Mouse (Mus musculus) left cerebral cortex, postnatal 25 days (tissue): ENCODE measurements at regions not wholly inside any gene's neighbourhood (a gene's known extent, or its start where the extent isn't known, plus 50 kb on each side); places are given as distances from the start of the nearest gene placed in this dataset.

Source experiments
- DNase-seq, 2 experiments: peaks; one replicate each; pipeline ENCODE4 v3.0.0; 2022; ENCODE audit warnings: low spot score in 2 of 2, mixed read lengths in 1 of 2
- intact Hi-C: fragments of 180-260 bp; cut with DNase I; formaldehyde crosslinking; loops from one replicate; pipeline ENCODE4 v1.15.1; 2025

DNA sequence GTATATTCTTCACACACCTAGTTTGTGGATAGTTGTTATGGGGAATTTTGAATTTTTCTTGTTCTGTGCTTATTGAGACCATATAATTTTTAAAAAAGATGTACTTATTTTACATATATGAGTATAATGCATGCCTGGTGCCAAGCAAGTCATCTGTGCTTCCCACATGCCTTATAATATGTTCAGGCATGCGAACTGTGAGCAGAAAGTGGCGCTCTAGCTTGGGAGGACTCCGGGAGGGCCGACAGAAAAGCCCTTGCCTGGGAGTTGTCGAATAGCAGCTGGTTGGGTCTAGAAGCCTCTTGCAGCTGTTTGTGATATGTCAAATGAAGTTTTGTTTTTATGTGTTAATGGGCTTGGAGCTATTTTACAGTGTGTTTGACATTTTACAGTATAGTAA is 323.8 kb downstream of the Slc4a3 start:
- peak in 1 of 2 experiments; percentile 15 for DNase-seq
- intact Hi-C loops = loop anchor here (10.0 kb wide), 1 partner anchor 615 kb away; no protein-coding TSS in a partner anchor

DNA sequence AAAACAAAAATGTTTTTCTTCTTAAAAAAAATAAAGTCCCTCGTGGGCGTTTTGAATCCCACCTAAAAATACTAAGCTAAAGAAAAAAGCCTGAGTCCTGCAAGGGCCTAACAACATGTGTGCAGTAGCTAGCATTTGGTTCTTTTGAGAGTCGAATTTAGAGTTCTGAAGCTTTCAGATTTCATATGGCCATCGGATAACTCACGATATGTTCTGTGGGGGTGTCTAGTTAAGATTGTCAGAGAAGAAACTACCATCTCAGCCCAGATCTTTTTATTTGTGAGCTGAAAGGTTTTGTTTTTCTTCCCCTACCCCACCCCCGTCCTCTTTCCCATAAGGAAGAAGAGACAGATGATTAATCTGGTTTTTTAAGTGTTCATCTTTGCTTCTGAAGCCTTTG is 327.8 kb downstream of the Slc4a3 start:
- DNase-seq = peak in 1 of 2 experiments; percentile 72
- intact Hi-C loops = loop anchor here (10.0 kb wide), 1 partner anchor 611 kb away; no protein-coding TSS in a partner anchor

DNA sequence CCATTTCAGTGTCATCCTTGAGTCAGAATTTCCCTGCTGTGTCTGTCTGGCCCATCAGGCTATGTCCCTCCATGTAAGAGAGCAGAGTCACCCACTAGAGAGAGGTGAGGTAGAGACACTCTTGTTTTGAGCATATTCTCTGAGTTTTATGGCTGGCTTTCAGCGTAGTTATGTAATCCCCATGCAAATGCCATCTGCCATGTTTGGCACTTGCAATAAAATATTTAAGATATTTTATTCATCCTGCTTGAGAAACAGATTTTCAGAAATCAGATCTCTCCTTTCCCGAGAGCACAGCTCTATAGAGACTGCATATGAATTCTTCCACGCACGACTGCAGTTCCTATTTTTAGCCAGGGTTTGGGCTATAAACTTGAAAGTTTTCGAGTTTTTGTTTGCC is 331.1 kb downstream of the Slc4a3 start:
- intact Hi-C loops = loop anchor here (10.0 kb wide), 1 partner anchor 608 kb away; no protein-coding TSS in a partner anchor

DNA sequence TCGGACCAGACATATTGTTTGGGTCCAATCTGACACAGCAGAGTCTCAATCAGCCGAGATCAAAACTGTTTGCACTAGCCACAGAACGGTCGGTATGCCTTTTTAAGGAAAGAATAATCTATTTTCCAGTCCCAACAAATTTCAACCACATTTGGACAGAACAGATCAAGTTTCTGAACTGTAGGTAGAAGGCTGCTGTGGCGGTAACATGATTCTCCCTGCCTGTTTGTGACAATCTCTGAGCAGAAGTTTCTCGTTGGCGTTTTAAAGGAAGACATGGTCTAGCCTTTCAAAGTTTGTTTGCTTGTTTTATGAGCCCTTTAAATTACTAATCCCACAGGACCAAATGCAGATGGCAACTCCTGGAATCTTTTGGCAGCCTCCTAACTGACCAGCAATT is 339.6 kb downstream of the Slc4a3 start:
- intact Hi-C loops = no loop called here
- DNase-seq = no peak

More for the DNA sequence above, 331.1 kb downstream of the Slc4a3 start:
- peak; percentile 47 to 89 for DNase-seq

DNA sequence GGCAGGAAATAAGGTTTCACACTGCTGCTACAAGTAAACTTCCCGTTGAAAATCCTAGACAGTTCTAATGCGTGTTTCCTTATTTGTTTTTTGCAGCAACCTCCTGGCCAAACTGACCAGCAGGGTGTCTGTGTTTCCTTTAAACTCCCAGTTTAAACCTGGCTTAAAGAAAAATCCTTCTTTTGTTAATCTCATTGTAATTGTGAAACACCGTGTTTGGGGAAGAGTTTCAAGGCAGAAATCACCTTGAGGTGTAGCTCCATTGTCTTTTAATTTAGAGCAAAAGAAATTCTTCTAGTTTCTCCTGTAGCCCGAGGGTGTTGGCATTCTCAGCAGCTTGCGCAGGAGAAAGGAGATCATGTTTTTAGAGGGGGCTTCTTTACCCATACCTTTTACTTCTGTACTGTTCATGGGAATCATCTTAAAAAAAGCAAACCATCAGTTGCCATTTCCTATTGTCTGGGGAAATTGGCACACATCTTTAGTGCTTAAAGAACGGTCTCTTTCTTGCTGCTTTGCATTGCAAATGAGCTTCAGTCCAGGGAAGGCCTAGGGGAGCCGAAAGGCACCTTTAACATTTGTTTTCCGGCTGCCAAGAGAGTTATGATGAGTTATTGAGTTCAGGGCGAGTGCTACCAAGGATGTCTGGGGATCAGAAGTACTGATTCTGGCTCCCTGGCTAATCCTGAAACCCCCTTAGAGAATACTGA is 342.6 kb downstream of the Slc4a3 start:
- DNase-seq = no peak
- intact Hi-C loops = no loop called here

DNA sequence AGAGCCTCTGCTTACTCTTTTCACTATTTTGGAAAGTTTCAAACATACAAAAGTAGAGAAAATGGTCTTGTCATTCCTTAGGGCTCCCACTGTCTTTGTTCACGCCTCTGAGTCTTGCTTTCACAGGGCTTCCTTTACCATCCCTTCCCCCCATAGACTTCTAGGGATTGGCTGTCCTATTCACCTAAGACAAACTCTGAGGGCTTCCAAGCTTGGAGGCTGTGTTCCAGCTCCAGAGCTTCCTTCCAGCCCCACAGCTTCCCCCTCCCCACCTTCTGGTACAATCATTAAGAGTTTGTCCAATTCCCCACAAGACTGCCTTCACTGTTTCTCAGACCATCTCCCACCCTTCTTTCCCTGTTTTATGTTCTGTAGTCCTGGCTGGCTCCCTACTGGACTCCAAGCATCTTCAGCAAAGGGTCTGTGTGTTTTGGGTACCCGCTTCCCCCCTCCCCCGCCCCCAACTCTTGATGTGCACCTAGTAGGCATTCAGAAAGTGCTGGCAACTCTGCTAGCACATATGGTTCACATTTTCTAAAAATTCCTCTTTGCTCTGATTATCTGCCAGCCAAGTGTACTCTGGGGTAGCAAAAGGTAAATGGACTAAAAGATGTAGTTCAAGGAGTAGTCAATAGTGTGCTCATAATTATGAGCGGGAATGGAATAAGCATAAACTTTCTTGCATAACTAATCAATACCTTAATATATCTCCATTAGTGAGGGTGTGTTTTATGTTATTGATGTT is 344.0 kb downstream of the Slc4a3 start:
- intact Hi-C loops = no loop called here
- DNase-seq = no peak

DNA sequence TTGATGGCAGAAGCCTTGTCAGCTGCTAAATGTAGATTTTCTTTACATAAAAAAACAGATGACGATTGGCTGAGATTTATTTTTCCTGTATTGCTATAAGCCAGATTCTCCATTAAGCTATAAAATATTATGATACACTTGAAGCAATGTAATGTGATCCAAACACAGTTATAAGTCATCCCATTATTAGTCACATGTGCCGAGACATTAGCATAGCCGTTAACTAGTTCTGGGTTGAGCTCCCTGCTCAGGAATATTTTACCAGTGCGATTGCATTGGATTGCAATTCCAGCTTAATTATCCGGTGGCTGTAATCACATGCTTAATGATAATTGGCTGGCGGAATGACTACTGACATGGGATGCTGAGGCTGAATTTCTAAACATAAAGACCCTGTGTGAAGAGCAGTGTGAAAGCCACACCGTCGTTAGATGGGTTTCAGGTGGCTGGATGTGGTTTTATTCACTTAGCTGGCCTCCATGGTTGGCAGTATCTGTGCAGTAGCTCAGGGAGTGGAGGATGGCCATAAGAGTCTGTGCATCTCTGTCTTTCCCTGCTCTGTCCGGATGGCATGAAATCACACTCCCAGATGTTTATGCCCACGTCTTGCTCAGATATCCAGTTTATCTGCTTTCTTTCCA is 344.7 kb downstream of the Slc4a3 start:
- intact Hi-C loops = no loop called here
- no peak for DNase-seq

GRCm38 (mm10) chr1:75895550-75895949 is 349.5 kb downstream of the Slc4a3 start:
- peak in 1 of 2 experiments; percentile 68 for DNase-seq
- intact Hi-C loops = no loop called here

DNA sequence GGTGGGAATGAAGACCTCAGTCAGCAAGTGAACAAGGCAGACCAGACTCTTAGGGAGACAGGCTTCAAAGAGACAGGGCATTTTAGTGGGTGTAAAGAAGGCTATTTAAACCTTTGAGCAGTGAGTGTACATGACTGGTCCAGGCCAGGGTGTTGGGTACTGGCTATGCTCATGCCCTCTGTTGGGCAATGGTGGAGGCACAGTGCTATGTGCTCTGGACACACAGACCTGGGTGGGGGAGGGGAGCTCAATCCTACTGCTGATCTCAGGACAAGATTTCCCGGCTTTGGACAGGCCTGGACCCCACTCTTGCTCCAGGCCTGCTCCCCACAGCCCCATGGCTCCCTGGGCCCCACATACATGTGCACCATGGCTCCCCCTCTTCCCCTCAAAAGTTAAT is 355.1 kb downstream of the Slc4a3 start:
- intact Hi-C loops = no loop called here
- DNase-seq = no peak

DNA sequence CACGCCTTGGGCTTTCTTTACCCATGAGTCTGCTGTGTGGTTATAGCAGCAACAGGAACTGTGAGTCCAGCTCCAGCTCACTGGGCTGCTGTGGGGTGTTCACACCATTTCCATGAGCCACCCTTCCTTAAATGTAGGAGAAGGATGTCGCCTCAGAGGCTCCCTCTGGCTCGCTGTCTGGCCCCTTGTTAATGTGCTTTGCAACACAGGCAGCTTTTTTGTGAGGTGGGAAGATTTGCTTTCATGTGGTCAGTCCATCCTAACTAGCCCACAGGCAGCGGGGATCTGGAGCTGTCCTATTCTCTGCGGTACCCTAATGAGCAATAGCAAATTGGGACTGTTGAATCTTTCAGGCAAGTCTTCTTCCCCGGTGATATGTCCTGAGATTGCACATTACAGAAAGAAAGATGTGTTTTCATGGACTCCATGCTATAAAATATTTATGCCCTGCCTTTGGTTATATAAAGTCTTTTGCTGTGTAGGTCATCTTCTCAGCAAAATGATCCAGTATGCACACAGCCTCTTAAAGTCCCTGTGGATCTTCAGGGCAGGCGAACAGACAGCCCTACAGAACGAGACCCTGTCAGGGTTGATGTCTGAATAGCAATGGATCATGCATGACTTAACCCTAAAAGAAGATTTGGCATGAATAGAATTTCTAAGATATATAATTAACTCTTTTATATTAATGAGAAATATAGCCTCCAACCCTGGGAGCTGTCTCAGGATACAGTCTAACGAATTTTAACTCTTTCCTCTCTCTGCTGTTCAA is 359.8 kb downstream of the Slc4a3 start:
- intact Hi-C loops = no loop called here
- no peak for DNase-seq

DNA sequence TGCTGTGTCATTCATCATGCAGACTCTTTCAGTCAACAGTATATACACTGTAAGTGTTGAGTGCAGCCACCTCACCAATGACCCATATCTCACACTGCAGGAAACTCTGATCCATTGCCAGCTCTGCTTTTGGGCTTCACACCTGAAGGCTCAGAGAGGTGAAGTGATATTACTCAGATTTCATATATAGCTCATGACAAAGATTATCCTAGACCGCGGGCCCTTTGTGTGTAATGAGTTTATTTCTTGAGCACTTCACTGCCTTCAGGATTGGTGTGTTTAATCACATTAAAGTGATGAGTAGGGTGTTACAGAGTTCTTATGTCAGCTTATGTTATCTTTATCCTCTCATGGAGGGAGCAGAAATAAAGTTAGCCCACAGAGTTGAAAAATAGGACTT is 369.2 kb downstream of the Slc4a3 start:
- DNase-seq = no peak
- intact Hi-C loops = no loop called here

- intact Hi-C loops = no loop called here
Observed at GRCm38 (mm10) chr1:75916181-75916580, 370.1 kb downstream of the Slc4a3 start.

DNA sequence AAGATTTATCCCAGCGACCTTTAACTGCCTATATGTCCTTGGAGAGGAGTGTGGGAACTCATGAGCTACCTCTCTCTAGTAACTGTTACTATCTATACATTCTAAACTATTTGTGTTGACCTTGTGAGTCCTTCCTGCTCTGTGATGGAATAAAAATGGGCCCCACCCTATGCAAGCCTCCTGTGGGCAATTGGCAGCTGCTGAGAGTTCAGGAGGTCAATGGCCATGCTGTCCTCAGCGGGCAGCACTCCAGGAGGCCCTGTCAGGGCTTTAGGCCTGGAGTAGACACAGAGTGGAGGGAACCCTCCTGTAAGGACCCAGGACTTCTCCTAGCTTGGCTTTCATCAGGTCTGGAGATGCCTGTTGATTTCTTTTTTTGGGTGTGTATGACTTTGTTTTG is 373.1 kb downstream of the Slc4a3 start:
- intact Hi-C loops = no loop called here
- DNase-seq = no peak

More at GRCm38 (mm10) chr1:75916181-75916580, 370.1 kb downstream of the Slc4a3 start:
- no peak for DNase-seq

DNA sequence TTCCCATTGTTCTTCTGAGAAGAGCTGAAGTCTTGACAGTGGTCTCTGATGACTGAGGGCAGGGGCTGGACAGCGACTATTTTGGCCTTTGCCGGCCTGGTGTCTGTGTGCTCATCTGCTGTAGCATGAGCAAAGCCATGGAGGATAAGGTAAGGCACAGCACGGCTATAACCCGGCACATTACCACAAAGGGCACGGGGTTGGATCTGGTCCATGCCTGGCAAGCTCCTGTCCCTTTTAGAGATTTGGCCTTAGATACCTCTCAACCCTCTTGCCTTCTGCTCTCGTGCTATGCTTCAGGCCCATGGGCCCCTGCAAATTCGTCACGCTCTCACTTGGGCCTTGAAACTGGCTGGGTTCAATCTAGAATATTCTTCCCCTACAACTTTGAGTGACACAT is 379.0 kb downstream of the Slc4a3 start:
- DNase-seq = no peak
- intact Hi-C loops = loop anchor here (2.0 to 5.0 kb wide), 3 partner anchors 147 to 1588 kb away; no protein-coding TSS in a partner anchor

DNA sequence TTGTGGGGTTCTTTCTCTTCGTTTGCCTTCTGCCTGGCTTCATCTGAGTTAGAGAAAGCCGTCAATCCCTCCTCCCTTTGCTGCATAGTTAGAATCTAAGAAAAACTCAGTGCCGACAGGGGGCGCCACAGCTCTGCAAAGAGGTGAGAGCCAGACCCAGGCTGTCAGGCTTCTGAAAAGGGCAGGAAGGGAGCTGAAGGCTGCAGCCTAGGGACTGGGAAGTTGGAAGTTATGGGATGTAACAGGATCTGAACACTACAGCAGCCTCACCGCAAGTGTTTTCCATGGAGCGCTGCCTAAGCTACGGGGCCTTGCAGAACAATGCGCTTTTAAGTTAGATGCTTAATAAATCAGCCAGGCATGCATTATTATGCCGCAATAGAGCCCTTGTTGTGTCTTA is 379.7 kb downstream of the Slc4a3 start:
- intact Hi-C loops = loop anchor here (2.0 to 5.0 kb wide), 3 partner anchors 146 to 1587 kb away; no protein-coding TSS in a partner anchor

GRCm38 (mm10) chr1:75931852-75932251 is 385.8 kb downstream of the Slc4a3 start:
- DNase-seq = peak in 1 of 2 experiments; percentile 50

More for the DNA sequence above, 379.7 kb downstream of the Slc4a3 start:
- DNase-seq = peak; percentile 91 to 96

DNA sequence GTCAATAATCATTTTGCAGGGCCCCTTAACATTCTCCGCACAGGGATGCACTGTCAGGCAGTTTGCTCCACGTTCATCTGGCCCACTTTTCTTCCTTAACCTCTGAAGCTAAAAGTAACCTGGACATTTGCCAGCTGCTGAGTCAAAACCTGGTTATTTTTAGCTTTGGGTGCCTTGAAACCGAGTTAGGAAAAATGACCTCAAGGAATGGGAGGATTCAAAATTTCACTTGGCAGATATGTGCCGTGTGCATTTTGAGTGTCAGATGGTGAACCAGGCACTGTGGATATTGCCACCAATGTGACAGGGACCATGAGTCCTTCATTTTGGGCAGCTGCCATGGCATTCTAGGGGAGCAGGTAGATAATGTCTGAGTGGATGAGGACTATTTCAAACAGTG is 387.8 kb downstream of the Slc4a3 start:
- intact Hi-C loops = loop anchor here (5.0 kb wide), 2 partner anchors 98 to 553 kb away; no protein-coding TSS in a partner anchor
- peak in 1 of 2 experiments; percentile 20 for DNase-seq

More at GRCm38 (mm10) chr1:75931852-75932251, 385.8 kb downstream of the Slc4a3 start:
- intact Hi-C loops = loop anchor here (5.0 kb wide), 2 partner anchors 100 to 555 kb away; no protein-coding TSS in a partner anchor

DNA sequence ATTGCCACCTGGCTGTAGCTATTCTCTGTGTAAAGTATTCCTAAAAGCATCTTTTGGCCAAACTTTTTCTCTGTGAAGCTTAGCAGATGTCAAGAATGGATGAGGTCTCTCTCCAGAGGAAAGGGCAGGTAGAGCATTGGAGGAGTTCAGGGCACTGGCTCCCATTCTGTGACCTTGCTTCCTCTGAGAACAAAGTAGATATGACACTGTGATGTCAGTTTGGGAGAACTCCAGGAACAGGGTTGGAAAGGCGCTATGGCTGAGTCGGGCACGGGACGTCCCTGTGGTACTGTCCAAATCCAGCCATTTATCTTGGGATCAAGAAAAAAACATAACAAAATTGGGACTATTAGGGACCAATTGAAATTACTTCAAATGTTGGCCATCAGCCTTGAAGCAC is 388.7 kb downstream of the Slc4a3 start:
- intact Hi-C loops = loop anchor here (5.0 kb wide), 2 partner anchors 98 to 553 kb away; no protein-coding TSS in a partner anchor
- DNase-seq = no peak

- DNase-seq = peak in 1 of 2 experiments; percentile 31
- intact Hi-C loops = no loop called here
Observed at GRCm38 (mm10) chr1:75935866-75936265, 389.8 kb downstream of the Slc4a3 start.
